Mouse (Mus musculus): ENCODE data around the gene Phf21a.

GRCm38 (mm10) chr2:92360186-92360823 is 267.4 kb downstream of the Phf21a start:
- TF ChIP-seq CTCF (IDR thresholded peaks at IDR 0.05; ENCODE audit: low read depth, low read length) (no peak), POLR2A (IDR thresholded peaks at IDR 0.05; ENCODE audit: insufficient read depth, low read length) (no peak), EP300 (IDR thresholded peaks at IDR 0.05; ENCODE audit: insufficient read depth, low read depth, low read length) (no peak)
